8 mouse cellular contexts compared by ENCODE assay signal in genomic region chr5:123144746-123145590, GRCm38 (mm10). TPM values are rescaled to one million over a fixed set of nuclear protein-coding genes. Genes with fewer than 3 reads are reported as not detected.
A peak's percentile ranks its signal among the peaks of the same experiment; 100 is the strongest.
DNase-seq lines count a peak whose midpoint lies in the region; ATAC-seq and TF ChIP-seq lines count a peak whose summit lies in the region.

No protein-coding gene starts in this region.

- 40% methylated on average over 20 of the region's 20 CpGs for WGBS in forebrain, postnatal 0 days
- 40% methylated on average over 20 of the region's 20 CpGs for WGBS in liver, embryonic 14.5 days (ENCODE audit: insufficient replicate concordance)
- 30% methylated on average over 20 of the region's 20 CpGs for WGBS in stomach, embryonic 15.5 days

- H3K9me3 ChIP-seq in forebrain, postnatal 0 days (ENCODE audit: low read length): no peaks in the 10 kb centered on the region
- H3K9me3 ChIP-seq in liver, embryonic 14.5 days (ENCODE audit: control insufficient read depth, low read length): no peaks in the 10 kb centered on the region
- no peaks in the 10 kb centered on the region for H3K9me3 ChIP-seq in stomach, embryonic 15.5 days

- H3K4me1 ChIP-seq in forebrain, postnatal 0 days (ENCODE audit: insufficient read depth): peaks cover 21% of the 10 kb centered on the region; the same call in 1 of the 2 replicates
- H3K4me1 ChIP-seq in liver, embryonic 14.5 days (replicated peaks; ENCODE audit: control insufficient read depth in 2 of 2, insufficient read depth in 2 of 2, low read length in 1 of 2): peaks cover 15 to 29% of the 10 kb centered on the region in 2 experiments
- H3K4me1 ChIP-seq in stomach, embryonic 15.5 days: peaks cover 40% of the 10 kb centered on the region

- H3K27me3 ChIP-seq in forebrain, postnatal 0 days (ENCODE audit: insufficient read depth, low read length): no peaks in the 10 kb centered on the region
- H3K27me3 ChIP-seq in liver, embryonic 14.5 days (ENCODE audit: control insufficient read depth, insufficient read depth, low read length): no peaks in the 10 kb centered on the region
- no peaks in the 10 kb centered on the region for H3K27me3 ChIP-seq in stomach, embryonic 15.5 days (replicated peaks)

- peak overlapping the region; percentile 97 for H3K4me2 ChIP-seq in forebrain, postnatal 0 days (ENCODE audit: low read depth)
- H3K4me2 ChIP-seq in liver, embryonic 14.5 days (ENCODE audit: low read depth): peak overlapping the region; percentile 100
- H3K4me2 ChIP-seq in stomach, embryonic 15.5 days: peak overlapping the region; percentile 90

- DNase-seq in cerebellum, adult 9-11 months: peak; percentile 64
- DNase-seq in cerebellum, postnatal 25 days: no peak
- DNase-seq in CD4-positive, CD25-positive, alpha-beta regulatory T cell, adult 2 months (ENCODE audit: low read depth, low spot score): peak; percentile 73
- no peak for DNase-seq in forebrain, postnatal 0 days
- no peak for DNase-seq in liver, embryonic 14.5 days (ENCODE audit: low read depth in 3 of 3, low spot score in 3 of 3)
- no peak for DNase-seq in gastrocnemius, postnatal 25 days
- no peak for DNase-seq in right cerebral cortex, postnatal 14 days

- H3K36me3 ChIP-seq in forebrain, postnatal 0 days (ENCODE audit: insufficient read depth): peaks cover 27% of the 10 kb centered on the region
- peaks cover 33% of the 10 kb centered on the region for H3K36me3 ChIP-seq in liver, embryonic 14.5 days (replicated peaks; ENCODE audit: control insufficient read depth, insufficient read depth, low read depth)
- peaks cover 24% of the 10 kb centered on the region for H3K36me3 ChIP-seq in stomach, embryonic 15.5 days

- no peak for ATAC-seq in forebrain, postnatal 0 days
- no peak for ATAC-seq in liver, embryonic 14.5 days (ENCODE audit: insufficient read depth)
- no peak for ATAC-seq in stomach, embryonic 15.5 days (ENCODE audit: insufficient read depth, low FRiP score, low read depth)

- H3K27ac ChIP-seq in forebrain, postnatal 0 days (ENCODE audit: low read depth, low read length): no peak overlapping the region
- H3K27ac ChIP-seq in liver, embryonic 14.5 days: peak overlapping the region; percentile 43; the same call in 1 of the 2 replicates
- no peak overlapping the region for H3K27ac ChIP-seq in stomach, embryonic 15.5 days

- H3K9ac ChIP-seq in forebrain, postnatal 0 days: peak overlapping the region; percentile 100
- peak overlapping the region; percentile 99 for H3K9ac ChIP-seq in liver, embryonic 14.5 days (replicated peaks)
- no peak overlapping the region for H3K9ac ChIP-seq in stomach, embryonic 15.5 days

- TF ChIP-seq CTCF in forebrain, postnatal 0 days (IDR thresholded peaks at IDR 0.05; ENCODE audit: low read depth): no peak
- TF ChIP-seq CTCF in liver, embryonic 14.5 days (IDR thresholded peaks at IDR 0.05; ENCODE audit: low read depth): no peak

- TF ChIP-seq EP300 in liver, embryonic 14.5 days (IDR thresholded peaks at IDR 0.05; ENCODE audit: low read depth): no peak

- H3K4me3 ChIP-seq in forebrain, postnatal 0 days (ENCODE audit: low read depth, low read length): peak overlapping the region; percentile 85
- peak overlapping the region; percentile 61 to 74 for H3K4me3 ChIP-seq in liver, embryonic 14.5 days (ENCODE audit: insufficient read depth in 1 of 2, low read depth in 2 of 2, low read length in 2 of 2)
- H3K4me3 ChIP-seq in stomach, embryonic 15.5 days (replicated peaks): peak overlapping the region; percentile 90

RNA-seq across cellular contexts. Expression of gene Setd1b, which starts 3.0 kb away (rescaled TPM):
- total RNA-seq in forebrain, postnatal 0 days (2014; rRNA removed): 3.9 and 5.6 TPM in 2 replicates
- 5.1 and 7.6 TPM in 2 replicates for polyA plus RNA-seq in forebrain, postnatal 0 days (2015; fragmentation: Nextera tagmentation; extraction: Ambion mirVana)
- polyA plus RNA-seq in liver, embryonic 14.5 days (2012; rRNA removed): 2.3 and 2.7 TPM in 2 replicates
- polyA plus RNA-seq in liver, embryonic 14.5 days (2014; fragmentation: Nextera tagmentation; extraction: Ambion mirVana): 3.3 and 4.3 TPM in 2 replicates
- polyA plus RNA-seq in stomach, embryonic 15.5 days (2015; fragmentation: Nextera tagmentation; extraction: Ambion mirVana): 9.4 and 9.6 TPM in 2 replicates
- total RNA-seq in gastrocnemius, postnatal 25 days (2021): 1 to 10 TPM; 8.1 to 9.6 TPM

RNA-seq across cellular contexts. Expression of gene Rhof, which starts 12.5 kb away (rescaled TPM):
- 25.3 and 27.0 TPM in 2 replicates for total RNA-seq in forebrain, postnatal 0 days (2014; rRNA removed)
- polyA plus RNA-seq in forebrain, postnatal 0 days (2015; fragmentation: Nextera tagmentation; extraction: Ambion mirVana): 36.9 and 38.7 TPM in 2 replicates
- polyA plus RNA-seq in liver, embryonic 14.5 days (2012; rRNA removed): 1.8 and 2.1 TPM in 2 replicates
- polyA plus RNA-seq in liver, embryonic 14.5 days (2014; fragmentation: Nextera tagmentation; extraction: Ambion mirVana): 2.5 and 2.6 TPM in 2 replicates
- 1.9 and 2.3 TPM in 2 replicates for polyA plus RNA-seq in stomach, embryonic 15.5 days (2015; fragmentation: Nextera tagmentation; extraction: Ambion mirVana)
- under 1 TPM; 0.23 to 0.38 TPM for total RNA-seq in gastrocnemius, postnatal 25 days (2021)

RNA-seq across cellular contexts. Expression of gene Psmd9, which starts 24.2 kb away (rescaled TPM):
- total RNA-seq in forebrain, postnatal 0 days (2014; rRNA removed): 37.4 and 39.5 TPM in 2 replicates
- 72.3 and 79.4 TPM in 2 replicates for polyA plus RNA-seq in forebrain, postnatal 0 days (2015; fragmentation: Nextera tagmentation; extraction: Ambion mirVana)
- 17.4 and 26.6 TPM in 2 replicates for polyA plus RNA-seq in liver, embryonic 14.5 days (2012; rRNA removed)
- polyA plus RNA-seq in liver, embryonic 14.5 days (2014; fragmentation: Nextera tagmentation; extraction: Ambion mirVana): 51.4 and 55.1 TPM in 2 replicates
- polyA plus RNA-seq in stomach, embryonic 15.5 days (2015; fragmentation: Nextera tagmentation; extraction: Ambion mirVana): 67.6 and 76.0 TPM in 2 replicates
- 10 to 100 TPM; 14.2 to 15.2 TPM for total RNA-seq in gastrocnemius, postnatal 25 days (2021)

RNA-seq across cellular contexts. Expression of gene Hpd, which starts 37.6 kb away (rescaled TPM):
- total RNA-seq in forebrain, postnatal 0 days (2014; rRNA removed): not detected in 2 replicates
- polyA plus RNA-seq in forebrain, postnatal 0 days (2015; fragmentation: Nextera tagmentation; extraction: Ambion mirVana): not detected in 2 replicates
- polyA plus RNA-seq in liver, embryonic 14.5 days (2012; rRNA removed): 28.7 and 29.2 TPM in 2 replicates
- 26.7 and 37.0 TPM in 2 replicates for polyA plus RNA-seq in liver, embryonic 14.5 days (2014; fragmentation: Nextera tagmentation; extraction: Ambion mirVana)
- 2.2 and 5.3 TPM in 2 replicates for polyA plus RNA-seq in stomach, embryonic 15.5 days (2015; fragmentation: Nextera tagmentation; extraction: Ambion mirVana)
- not detected for total RNA-seq in gastrocnemius, postnatal 25 days (2021)

Comparison
In these comparisons a context has a peak if more than half of its experiments do, and no peak if none do; other contexts are left out.
1. DNase-seq: peak in cerebellum, adult 9-11 months (single experiment) and CD4-positive, CD25-positive, alpha-beta regulatory T cell, adult 2 months (single experiment); none in cerebellum, postnatal 25 days (0 of 2), forebrain, postnatal 0 days (single experiment), liver, embryonic 14.5 days (0 of 3), gastrocnemius, postnatal 25 days (single experiment) and right cerebral cortex, postnatal 14 days (single experiment).
2. RNA of gene Rhof, which starts 12.5 kb away (polyA plus RNA-seq): 36.9 to 38.7 TPM in forebrain, postnatal 0 days; 1.8 to 2.6 TPM in liver, embryonic 14.5 days and 1.9 to 2.3 TPM in stomach, embryonic 15.5 days; every median in the first group is over 10 times any median in the second.
3. Peak in every context shown above with its lines, with median percentiles within 50 percentile points of each other: H3K4me2 ChIP-seq and H3K4me3 ChIP-seq.